Mouse (Mus musculus) gastrocnemius, adult 2 months (tissue): ENCODE data around the gene Haus4. TPM values are rescaled to one million over a fixed set of nuclear protein-coding genes. Genes with fewer than 3 reads are reported as not detected.
A peak's percentile ranks its signal among the peaks of the same experiment; 100 is the strongest.

ENCODE experiments used
- DNase-seq: peaks from one replicate; pipeline ENCODE4 v3.0.0; 2022
- H3K27ac ChIP-seq: fragments of 200-600 bp; 2 replicates; pipeline ENCODE4 v1.8.1; 2022; ENCODE audit warnings: mild to moderate bottlenecking
- H3K4me3 ChIP-seq: fragments of 200-600 bp; 2 replicates; pipeline ENCODE4 v1.8.1; 2022; ENCODE audit warnings: mild to moderate bottlenecking, moderate library complexity
- CTCF ChIP-seq: fragments of 200-600 bp; IDR thresholded peaks from 2 replicates; pipeline ENCODE4 v1.8.1; 2022; ENCODE audit warnings: antibody characterized with exemption, mild to moderate bottlenecking, moderate library complexity
- intact Hi-C: fragments of 180-260 bp; cut with DNase I; formaldehyde crosslinking; loops from one replicate; pipeline ENCODE4 v1.15.1; 2025
- total RNA-seq, 2 experiments: library from RNA; stranded (reverse); gene quantifications; 2 replicates each; pipeline ENCODE4 v1.2.3; 2021

The Haus4 gene
- total RNA-seq, 2 experiments from 2014 or later = 3.1 to 3.3 TPM

DNA sequence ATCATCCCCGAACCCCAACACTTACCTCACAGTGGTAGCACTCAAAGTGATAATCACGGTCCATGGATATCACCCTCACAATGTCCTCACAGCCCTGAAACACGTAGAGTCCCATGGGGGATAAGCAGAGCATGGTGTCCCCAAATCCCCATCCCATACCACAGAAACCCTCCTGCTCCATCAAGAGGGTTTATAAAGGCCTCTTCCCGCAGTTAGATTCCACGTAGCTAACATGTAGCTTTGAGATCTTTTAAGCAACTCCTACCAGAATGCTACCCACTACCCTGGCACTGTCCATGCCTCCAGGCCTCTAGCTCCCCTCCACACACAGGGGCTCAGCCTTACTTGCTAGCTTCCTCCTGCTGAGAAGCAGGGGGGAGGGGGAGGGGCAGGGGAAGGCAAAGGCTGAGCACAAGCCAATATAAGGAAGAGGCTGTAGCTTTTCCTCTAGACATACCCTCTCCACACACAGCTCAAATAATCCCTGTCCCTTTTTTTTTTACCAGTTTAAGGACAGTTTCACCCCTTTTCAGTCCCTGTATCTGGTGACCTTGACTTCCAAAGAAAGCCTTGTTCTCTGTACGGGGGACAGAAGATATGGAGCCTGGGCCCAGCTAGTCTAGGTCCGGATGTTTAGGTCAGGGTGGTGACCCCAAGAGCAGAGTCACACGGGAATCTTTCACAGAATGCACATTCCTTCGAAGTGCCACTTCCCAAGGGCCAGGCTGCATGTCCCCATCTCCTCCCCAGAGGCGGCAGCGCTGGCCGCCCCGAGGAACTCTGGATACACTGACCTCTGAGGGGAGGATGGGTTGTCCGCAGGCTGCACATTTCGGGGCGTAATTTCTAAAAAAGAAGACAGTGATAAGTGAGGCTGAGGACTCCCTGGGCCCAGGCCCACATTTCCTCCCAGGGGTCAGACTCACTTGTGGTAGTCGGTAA, 15.3 kb upstream of the Haus4 start:
- peak; percentile 35 for DNase-seq

DNA sequence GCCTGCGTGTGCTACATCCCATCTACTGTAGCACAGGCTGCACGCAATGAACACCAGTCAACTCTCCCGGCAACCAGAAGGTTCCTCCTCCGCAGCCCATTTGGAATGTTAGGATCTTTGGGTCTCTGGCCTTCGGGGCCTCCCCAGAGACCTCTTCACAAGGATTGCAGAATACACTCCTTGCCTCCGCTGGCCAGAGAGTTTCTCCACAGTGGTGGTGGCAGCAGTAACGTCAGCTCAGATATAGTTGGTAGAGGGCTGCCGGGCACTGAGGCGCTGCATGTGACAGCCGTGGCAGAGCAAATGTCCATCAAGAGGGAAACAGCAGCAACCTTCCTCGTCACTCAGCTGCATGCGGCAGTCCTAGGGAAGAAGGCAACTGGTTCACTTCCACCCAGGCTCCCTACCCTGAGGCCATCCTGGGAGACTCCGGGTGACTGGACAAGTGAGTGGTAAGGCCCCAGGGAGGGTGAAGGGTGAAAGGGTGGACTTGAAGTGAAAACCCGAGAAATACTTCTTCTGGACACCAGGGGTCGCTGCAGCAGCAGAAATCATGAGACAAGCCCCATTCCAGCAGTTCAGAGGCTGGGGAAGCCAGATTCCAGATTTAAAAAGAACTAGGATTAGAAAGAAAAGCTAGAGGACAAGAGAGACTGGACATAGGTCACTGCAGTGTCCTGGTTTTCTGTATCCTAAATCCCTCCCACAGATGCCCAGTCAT, 14.4 kb upstream of the Haus4 start:
- DNase-seq = peak; percentile 75
- Histone ChIP-seq H3K4me3 (no peak overlapping the region), H3K27ac (peak overlapping the region; percentile 69)
- peak; percentile 86; the same call in 1 of the 2 replicates for TF ChIP-seq CTCF
- intact Hi-C loops = loop anchor here (2.0 to 5.0 kb wide), 2 partner anchors 74 to 133 kb away; no protein-coding TSS in a partner anchor

More for the DNA sequence above, 15.3 kb upstream of the Haus4 start:
- H3K4me3 ChIP-seq = 0 out of 2 replicates have a peak overlapping the region, but pooled peaks have one; percentile 1
- peak overlapping the region; percentile 69 for H3K27ac ChIP-seq
- intact Hi-C loops = loop anchor here (2.0 to 5.0 kb wide), 2 partner anchors 73 to 133 kb away; no protein-coding TSS in a partner anchor
- TF ChIP-seq CTCF = no peak

DNA sequence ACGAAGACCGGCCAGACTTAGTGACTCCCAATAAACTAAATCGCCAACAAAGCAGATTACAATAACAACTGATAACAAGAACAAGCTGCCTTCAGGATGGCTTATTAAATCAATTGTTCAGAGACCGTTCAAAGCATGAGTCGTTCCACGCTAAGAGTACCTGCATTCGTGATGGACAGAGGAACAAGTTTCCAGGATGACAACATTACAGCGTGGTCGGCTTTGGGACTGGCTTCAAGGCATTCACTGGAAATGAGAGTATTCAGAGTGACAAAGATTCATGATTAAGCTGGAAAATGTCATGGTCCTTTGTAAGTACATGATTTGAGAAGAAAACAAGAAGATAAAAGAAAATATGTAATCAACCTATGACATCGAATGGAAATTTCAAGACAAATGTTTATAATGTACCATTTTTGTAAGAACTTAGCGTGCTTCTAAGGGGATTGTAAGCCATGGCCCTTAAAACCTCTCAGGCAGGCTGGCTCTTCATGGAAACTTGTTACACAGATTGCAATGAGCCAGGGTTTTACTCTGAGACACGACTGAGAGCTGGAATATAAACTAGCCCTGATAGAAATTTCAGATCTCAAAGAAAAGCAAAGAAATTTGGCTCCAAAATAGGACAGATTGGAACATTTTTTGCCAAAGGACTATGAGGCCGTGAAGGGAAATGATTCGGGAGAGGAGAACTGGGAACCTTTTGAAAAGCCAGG, 6.3 kb upstream of the Haus4 start:
- H3K27ac ChIP-seq = no peak overlapping the region
- TF ChIP-seq CTCF = no peak
- intact Hi-C loops = no loop called here
- no peak for DNase-seq
- H3K4me3 ChIP-seq = no peak overlapping the region

DNA sequence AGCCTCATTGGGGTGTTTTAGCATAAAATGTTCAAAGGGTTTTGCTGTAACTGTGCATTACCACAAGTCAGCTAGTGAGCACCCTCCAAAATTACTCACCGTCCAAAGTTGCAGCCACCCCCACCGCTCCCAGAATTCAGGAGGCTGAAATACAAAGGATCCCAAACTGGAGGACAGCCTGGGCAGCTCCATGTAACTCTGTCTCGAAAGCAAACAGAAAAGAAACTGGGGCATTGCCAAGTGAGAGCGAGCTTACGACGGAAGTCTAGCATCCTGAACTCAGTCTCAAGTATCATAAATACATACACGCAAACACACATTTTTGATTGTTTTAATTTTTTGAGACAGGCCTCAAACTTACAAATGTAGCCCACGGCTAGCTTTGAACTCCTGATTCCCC, 2.9 kb upstream of the Haus4 start:
- intact Hi-C loops = no loop called here

DNA sequence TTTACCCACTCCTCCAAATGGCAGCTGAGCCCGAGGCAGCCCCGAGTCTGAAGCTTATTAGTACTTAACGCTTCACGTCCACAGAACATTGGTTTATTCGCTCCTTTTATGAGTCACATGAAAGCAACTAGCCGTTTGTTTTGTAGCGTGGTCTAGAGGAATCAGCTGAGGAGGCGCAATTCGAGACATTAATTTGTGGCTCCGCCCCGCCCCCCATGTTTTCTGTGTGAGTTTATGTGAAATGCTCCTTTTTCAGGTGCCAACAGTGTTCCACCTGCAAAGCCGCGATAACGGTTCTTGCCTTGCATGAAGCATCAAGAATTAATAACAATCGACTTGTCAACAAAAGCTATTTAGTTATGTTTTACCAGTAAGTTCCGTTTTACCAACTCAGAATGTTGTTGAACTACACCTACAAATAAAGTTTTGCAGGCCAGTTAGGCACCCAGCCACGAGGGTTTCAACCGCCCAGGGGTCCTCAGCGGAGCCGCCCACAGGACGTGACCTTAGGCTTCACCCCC, 902 bp downstream of the Haus4 start:
- intact Hi-C loops = no loop called here
- no peak for TF ChIP-seq CTCF
- DNase-seq = no peak
- Histone ChIP-seq H3K4me3 (peak overlapping the region; percentile 72), H3K27ac (peak overlapping the region; percentile 87)

More for the DNA sequence above, 2.9 kb upstream of the Haus4 start:
- no peak for DNase-seq
- no peak overlapping the region for H3K27ac ChIP-seq
- no peak overlapping the region for H3K4me3 ChIP-seq
- no peak for TF ChIP-seq CTCF

DNA sequence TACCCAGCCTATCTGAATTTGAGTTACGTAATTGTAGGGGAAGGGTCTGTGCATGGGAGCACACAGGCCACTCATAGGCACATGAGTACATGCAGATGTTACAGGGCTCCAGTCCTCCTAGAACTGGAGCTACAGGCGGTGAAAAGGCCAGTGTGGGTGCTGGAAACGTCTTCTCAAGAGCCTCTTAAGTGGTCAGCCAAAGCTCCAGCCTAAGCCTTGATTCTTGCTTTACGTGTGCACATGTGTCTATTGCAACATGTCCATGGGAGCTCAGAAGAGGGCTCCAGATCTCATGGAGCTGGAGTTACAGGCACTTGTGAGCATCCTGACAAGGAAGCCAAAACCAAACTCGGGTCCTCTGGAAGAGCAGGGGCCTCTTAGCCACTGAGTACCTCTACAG, 9.7 kb downstream of the Haus4 start:
- DNase-seq = no peak
- intact Hi-C loops = no loop called here
- TF ChIP-seq CTCF = no peak
- Histone ChIP-seq H3K4me3 (no peak overlapping the region), H3K27ac (no peak overlapping the region)

DNA sequence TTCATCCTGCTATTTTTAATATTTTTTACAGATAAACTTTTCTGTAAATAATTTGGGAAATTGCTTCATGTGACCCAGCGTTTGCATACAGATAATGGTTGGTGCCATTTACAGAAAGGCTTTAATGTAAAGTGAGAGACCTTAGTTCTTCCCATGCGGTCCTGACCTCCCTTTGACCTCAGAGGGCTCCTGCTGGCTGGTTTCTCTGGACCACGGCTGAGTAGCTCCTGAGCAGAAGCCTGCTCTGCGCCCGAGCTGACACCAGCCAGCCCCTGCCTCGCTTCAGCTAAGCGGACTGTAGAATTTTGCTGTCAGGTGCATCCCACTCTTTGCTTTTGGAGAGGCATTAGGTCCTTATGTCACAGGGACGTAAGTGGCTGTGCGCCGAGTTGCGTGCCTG, 13.6 kb downstream of the Haus4 start:
- intact Hi-C loops = no loop called here
- DNase-seq = no peak
- TF ChIP-seq CTCF = no peak
- no peak overlapping the region for H3K27ac ChIP-seq
- H3K4me3 ChIP-seq = no peak overlapping the region

DNA sequence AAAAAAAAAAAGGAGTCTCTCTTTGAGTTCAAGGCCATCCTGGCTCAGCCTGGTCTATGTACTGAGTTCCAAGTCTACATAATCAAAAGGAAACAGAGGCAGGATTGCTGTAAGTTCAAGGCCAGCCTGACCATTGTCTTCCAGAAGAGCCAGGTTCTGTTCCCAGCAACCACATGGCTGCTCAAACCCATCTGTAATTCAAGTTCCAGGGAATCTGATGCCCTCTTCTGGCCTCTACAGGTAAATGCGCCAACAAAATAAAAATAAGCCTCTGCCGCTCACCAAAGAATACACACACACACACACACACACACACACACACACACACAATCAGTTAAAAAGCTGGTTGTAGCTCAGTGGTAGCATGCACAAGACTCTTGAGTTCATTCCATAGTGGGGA, 15.8 kb downstream of the Haus4 start:
- no peak overlapping the region for H3K4me3 ChIP-seq
- peak; percentile 15; the same call in 1 of the 2 replicates for TF ChIP-seq CTCF
- no peak for DNase-seq
- intact Hi-C loops = no loop called here
- H3K27ac ChIP-seq = no peak overlapping the region

DNA sequence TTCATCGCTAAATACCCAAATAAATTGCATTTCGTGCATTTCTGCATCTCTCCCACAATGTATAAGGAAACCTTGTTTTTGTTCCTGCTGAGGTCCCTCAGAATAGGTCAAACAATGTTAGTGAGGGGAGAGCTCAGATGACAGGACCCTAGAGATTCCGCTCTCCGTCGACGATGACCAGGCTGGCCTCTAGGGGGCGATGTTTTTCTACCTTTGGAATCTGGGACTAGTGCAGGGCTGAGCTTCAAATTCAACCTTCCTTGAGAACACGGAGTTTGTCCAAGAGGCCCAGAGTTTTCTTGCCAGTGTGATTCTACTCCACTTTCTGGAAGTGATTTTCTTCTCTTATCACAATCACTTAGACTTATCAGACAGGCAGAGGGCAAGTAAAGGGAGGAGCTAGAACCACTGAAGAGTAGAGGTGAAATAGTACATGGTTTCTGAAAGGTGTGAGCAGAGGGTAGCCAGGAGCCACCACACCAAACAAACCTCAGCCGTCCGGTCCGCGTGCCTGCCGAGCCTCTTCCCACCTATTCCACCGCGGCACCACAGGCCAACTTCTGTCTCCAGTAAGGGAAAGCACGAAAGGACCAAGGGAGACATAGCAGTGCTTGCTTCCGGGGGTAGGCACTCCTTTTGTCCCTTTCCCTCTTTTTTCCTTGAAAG, 25.8 kb downstream of the Haus4 start:
- peak; percentile 92 for TF ChIP-seq CTCF
- peak; percentile 82 for DNase-seq
- Histone ChIP-seq H3K27ac (no peak overlapping the region), H3K4me3 (peak overlapping the region; percentile 62)
- intact Hi-C loops = loop anchor here (5.0 kb wide), 2 partner anchors 49 to 109 kb away; partner anchors contain the start of gene Ajuba

DNA sequence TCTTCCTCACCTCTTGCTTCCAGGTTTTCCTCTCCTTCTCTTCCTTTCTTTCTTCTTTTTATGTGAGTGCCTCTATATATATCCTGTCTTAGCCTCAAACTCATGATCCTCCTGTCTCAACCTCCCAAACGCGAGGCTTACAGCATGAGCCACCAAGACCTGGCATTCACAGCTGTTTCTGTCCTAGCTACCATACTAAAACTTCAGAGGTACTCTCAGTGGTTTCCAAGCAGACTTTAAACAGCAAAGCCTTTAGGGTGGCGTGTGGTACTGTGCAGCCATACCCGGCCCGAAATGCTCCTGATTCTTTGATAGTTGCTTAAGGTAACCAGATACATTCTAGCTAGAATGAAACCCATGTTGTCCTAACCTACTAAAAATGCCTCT, 26.4 kb downstream of the Haus4 start:
- peak overlapping the region; percentile 62 for H3K4me3 ChIP-seq
- intact Hi-C loops = loop anchor here (5.0 kb wide), 2 partner anchors 49 to 109 kb away; partner anchors contain the start of gene Ajuba

DNA sequence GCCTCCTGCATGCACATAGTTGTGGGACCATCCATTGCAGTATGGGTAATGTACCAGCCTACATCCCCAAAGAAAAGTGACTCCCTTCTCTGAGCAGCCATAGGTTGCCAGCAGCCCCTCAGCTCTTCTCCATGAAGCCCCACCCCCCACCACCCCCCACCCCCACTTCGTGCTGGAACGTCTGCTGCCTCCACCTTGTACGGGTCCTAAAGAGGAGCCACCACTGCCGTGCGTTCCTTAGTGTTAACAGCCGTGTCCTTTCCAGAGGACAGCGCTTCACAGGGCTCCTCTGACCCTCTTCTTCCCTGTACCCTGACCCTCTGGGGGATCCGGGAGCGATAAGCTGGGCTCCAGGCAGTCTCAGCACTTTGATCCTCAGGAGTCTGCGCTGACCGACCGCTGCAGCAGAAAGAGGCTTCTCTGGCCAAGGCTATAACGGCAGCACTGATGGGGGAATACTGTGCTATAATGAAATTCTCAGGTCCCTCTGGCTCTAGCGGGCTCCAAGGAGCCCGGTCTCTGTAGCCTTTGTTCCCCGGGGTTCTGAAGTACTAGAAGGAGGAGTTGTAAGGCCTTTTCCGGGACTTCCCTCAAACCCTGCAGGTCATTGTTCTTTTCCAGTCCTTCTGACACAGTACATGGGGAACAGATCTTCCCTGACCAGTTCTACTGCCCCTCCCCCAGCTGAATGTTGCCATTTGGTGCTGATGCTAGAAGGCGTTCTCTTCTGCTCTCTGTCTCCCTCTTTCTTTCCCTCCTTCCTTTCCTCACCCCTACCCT, 27.0 kb downstream of the Haus4 start:
- intact Hi-C loops = loop anchor here (5.0 kb wide), 2 partner anchors 50 to 110 kb away; partner anchors contain the start of gene Ajuba
- peak; percentile 29 for DNase-seq
- no peak for TF ChIP-seq CTCF
- Histone ChIP-seq H3K4me3 (peak overlapping the region; percentile 62), H3K27ac (no peak overlapping the region)

More for the DNA sequence above, 26.4 kb downstream of the Haus4 start:
- TF ChIP-seq CTCF = no peak
- H3K27ac ChIP-seq = no peak overlapping the region
- DNase-seq = no peak
